Mouse (Mus musculus): ENCODE results near the gene Lrrc2. TPM values are rescaled to one million over a fixed set of nuclear protein-coding genes. Genes with fewer than 3 reads are reported as not detected.

Gene Lrrc2
- polyA plus RNA-seq (2016; fragmentation: Nextera tagmentation; extraction: Ambion mirVana) = 0.35 TPM in 1 of 2 replicates, not detected in the other

GRCm38 (mm10) chr9:110951397-110951796 lies at the start of gene Lrrc2:
Gene Lrrc2 (plus strand): TSS chr9:110951545.
- 91% methylated on average over 11 of the region's 11 CpGs for WGBS
- no peaks in the 10 kb centered on the region for H3K9me3 ChIP-seq
- H3K27me3 ChIP-seq = peaks cover 67% of the 10 kb centered on the region
- H3K4me1 ChIP-seq = peaks cover 22% of the 10 kb centered on the region
- no peak within 1 kb of the TSS for H3K4me3 ChIP-seq
- no peak within 1 kb of the TSS for H3K4me2 ChIP-seq (replicated peaks)
- no peak for ATAC-seq (ENCODE audit: low FRiP score, low read depth)
- no peaks in the 10 kb centered on the region for H3K36me3 ChIP-seq
- H3K9ac ChIP-seq (replicated peaks) = no peak within 1 kb of the TSS
- H3K27ac ChIP-seq (replicated peaks) = no peak within 1 kb of the TSS

- Histone ChIP-seq H3K9me3 (no peaks in the 10 kb centered on the region), H3K4me1 (no peaks in the 10 kb centered on the region), H3K4me2 (replicated peaks) (no peak overlapping the region), H3K36me3 (no peaks in the 10 kb centered on the region), H3K4me3 (no peak overlapping the region), H3K27ac (replicated peaks) (no peak overlapping the region), H3K27me3 (peaks cover 4% of the 10 kb centered on the region), H3K9ac (replicated peaks) (no peak overlapping the region)
- WGBS = 88% methylated on average over 4 of the region's 4 CpGs
- ATAC-seq (ENCODE audit: low FRiP score, low read depth) = no peak
Observed at GRCm38 (mm10) chr9:110902271-110902670, 49.1 kb upstream of the Lrrc2 start.

- H3K4me2 ChIP-seq (replicated peaks) = no peak overlapping the region
- no peaks in the 10 kb centered on the region for H3K4me1 ChIP-seq
- H3K27me3 ChIP-seq = no peaks in the 10 kb centered on the region
- 94% methylated on average over 11 of the region's 11 CpGs for WGBS
- H3K36me3 ChIP-seq = no peaks in the 10 kb centered on the region
- H3K27ac ChIP-seq (replicated peaks) = no peak overlapping the region
- no peaks in the 10 kb centered on the region for H3K9me3 ChIP-seq
- H3K9ac ChIP-seq (replicated peaks) = no peak overlapping the region
- ATAC-seq (ENCODE audit: low FRiP score, low read depth) = no peak
- H3K4me3 ChIP-seq = no peak overlapping the region
Observed at GRCm38 (mm10) chr9:110907201-110907837, 44.0 kb upstream of the Lrrc2 start.

GRCm38 (mm10) chr9:110907838-110908630 lies 43.3 kb upstream of the Lrrc2 start:
- no peak overlapping the region for H3K4me2 ChIP-seq (replicated peaks)
- H3K36me3 ChIP-seq = no peaks in the 10 kb centered on the region
- H3K9ac ChIP-seq (replicated peaks) = no peak overlapping the region
- no peaks in the 10 kb centered on the region for H3K27me3 ChIP-seq
- H3K4me1 ChIP-seq = no peaks in the 10 kb centered on the region
- no peak for ATAC-seq (ENCODE audit: low FRiP score, low read depth)
- H3K4me3 ChIP-seq = no peak overlapping the region
- H3K9me3 ChIP-seq = no peaks in the 10 kb centered on the region
- H3K27ac ChIP-seq (replicated peaks) = no peak overlapping the region
- 86% methylated on average over 4 of the region's 4 CpGs for WGBS

GRCm38 (mm10) chr9:110908631-110909016 lies 42.7 kb upstream of the Lrrc2 start:
- no peak overlapping the region for H3K27ac ChIP-seq (replicated peaks)
- 91% methylated on average over 3 of the region's 3 CpGs for WGBS
- no peaks in the 10 kb centered on the region for H3K9me3 ChIP-seq
- no peak overlapping the region for H3K4me3 ChIP-seq
- no peaks in the 10 kb centered on the region for H3K36me3 ChIP-seq
- H3K4me2 ChIP-seq (replicated peaks) = no peak overlapping the region
- H3K27me3 ChIP-seq = no peaks in the 10 kb centered on the region
- ATAC-seq (ENCODE audit: low FRiP score, low read depth) = no peak
- H3K4me1 ChIP-seq = no peaks in the 10 kb centered on the region
- H3K9ac ChIP-seq (replicated peaks) = no peak overlapping the region

- H3K9me3 ChIP-seq = no peaks in the 10 kb centered on the region
- WGBS = 86% methylated on average over 6 of the region's 6 CpGs
- H3K4me2 ChIP-seq (replicated peaks) = no peak overlapping the region
- H3K9ac ChIP-seq (replicated peaks) = no peak overlapping the region
- H3K36me3 ChIP-seq = no peaks in the 10 kb centered on the region
- H3K4me3 ChIP-seq = no peak overlapping the region
- no peak for ATAC-seq (ENCODE audit: low FRiP score, low read depth)
- H3K27ac ChIP-seq (replicated peaks) = no peak overlapping the region
- H3K4me1 ChIP-seq = no peaks in the 10 kb centered on the region
- H3K27me3 ChIP-seq = no peaks in the 10 kb centered on the region
Observed at GRCm38 (mm10) chr9:110909371-110909967, 41.9 kb upstream of the Lrrc2 start.

GRCm38 (mm10) chr9:110914631-110915236 lies 36.6 kb upstream of the Lrrc2 start:
- WGBS = 58% methylated on average over 21 of the region's 21 CpGs

GRCm38 (mm10) chr9:110915466-110915865 lies 35.9 kb upstream of the Lrrc2 start:
- no peak for ATAC-seq (ENCODE audit: low FRiP score, low read depth)

More at GRCm38 (mm10) chr9:110914631-110915236, 36.6 kb upstream of the Lrrc2 start:
- Histone ChIP-seq H3K9me3 (no peaks in the 10 kb centered on the region), H3K4me2 (replicated peaks) (no peak overlapping the region), H3K4me3 (no peak overlapping the region), H3K27me3 (no peaks in the 10 kb centered on the region; the same call in 1 of the 2 replicates), H3K4me1 (no peaks in the 10 kb centered on the region), H3K36me3 (no peaks in the 10 kb centered on the region), H3K9ac (replicated peaks) (no peak overlapping the region), H3K27ac (replicated peaks) (no peak overlapping the region)
- no peak for ATAC-seq (ENCODE audit: low FRiP score, low read depth)

GRCm38 (mm10) chr9:110916786-110917185 lies 34.6 kb upstream of the Lrrc2 start, which contains the start of gene Fam240a:
Gene Fam240a (minus strand): TSS chr9:110916861.
- Histone ChIP-seq H3K4me1 (no peaks in the 10 kb centered on the region), H3K9me3 (no peaks in the 10 kb centered on the region), H3K4me2 (replicated peaks) (no peak within 1 kb of the TSS), H3K9ac (replicated peaks) (no peak within 1 kb of the TSS), H3K27me3 (no peaks in the 10 kb centered on the region; the same call in 1 of the 2 replicates), H3K36me3 (no peaks in the 10 kb centered on the region), H3K4me3 (no peak within 1 kb of the TSS), H3K27ac (replicated peaks) (no peak within 1 kb of the TSS)
- no peak for ATAC-seq (ENCODE audit: low FRiP score, low read depth)
- WGBS = 92% methylated on average over 7 of the region's 7 CpGs

More at GRCm38 (mm10) chr9:110915466-110915865, 35.9 kb upstream of the Lrrc2 start:
- no peak overlapping the region for H3K27ac ChIP-seq (replicated peaks)
- WGBS = 80% methylated on average over 8 of the region's 8 CpGs
- no peaks in the 10 kb centered on the region for H3K36me3 ChIP-seq
- no peak overlapping the region for H3K4me3 ChIP-seq
- H3K4me2 ChIP-seq (replicated peaks) = no peak overlapping the region
- H3K9me3 ChIP-seq = no peaks in the 10 kb centered on the region
- no peaks in the 10 kb centered on the region; the same call in 1 of the 2 replicates for H3K27me3 ChIP-seq
- no peaks in the 10 kb centered on the region for H3K4me1 ChIP-seq
- H3K9ac ChIP-seq (replicated peaks) = no peak overlapping the region

- no peak for ATAC-seq (ENCODE audit: low FRiP score, low read depth)
- Histone ChIP-seq H3K9me3 (no peaks in the 10 kb centered on the region), H3K4me1 (no peaks in the 10 kb centered on the region), H3K4me2 (replicated peaks) (no peak overlapping the region), H3K27ac (replicated peaks) (no peak overlapping the region), H3K4me3 (no peak overlapping the region), H3K9ac (replicated peaks) (no peak overlapping the region), H3K36me3 (no peaks in the 10 kb centered on the region), H3K27me3 (peaks cover 4% of the 10 kb centered on the region; the same call in 1 of the 2 replicates)
- 68% methylated on average over 15 of the region's 15 CpGs for WGBS
Observed at GRCm38 (mm10) chr9:110920665-110921419, 30.5 kb upstream of the Lrrc2 start.

GRCm38 (mm10) chr9:110922759-110923158 lies 28.6 kb upstream of the Lrrc2 start:
- Histone ChIP-seq H3K4me1 (no peaks in the 10 kb centered on the region), H3K36me3 (no peaks in the 10 kb centered on the region), H3K27me3 (0 out of 2 replicates have a peak, but pooled peaks cover 4% of the 10 kb centered on the region), H3K4me3 (no peak overlapping the region), H3K9ac (replicated peaks) (no peak overlapping the region), H3K27ac (replicated peaks) (no peak overlapping the region), H3K9me3 (no peaks in the 10 kb centered on the region), H3K4me2 (replicated peaks) (no peak overlapping the region)
- WGBS = 19% methylated on average over 7 of the region's 7 CpGs
- no peak for ATAC-seq (ENCODE audit: low FRiP score, low read depth)
